Mouse (Mus musculus): Measurements from ENCODE around the gene Ptchd4. TPM values are rescaled to one million over a fixed set of nuclear protein-coding genes. Genes with fewer than 3 reads are reported as not detected.

Ptchd4 gene
- polyA plus RNA-seq, 1 experiment from 2014 or later, result 0.12 TPM

GRCm38 (mm10) chr17:42427961-42428360, 112.2 kb downstream of the Ptchd4 start:
- H3K4me2 ChIP-seq (ENCODE audit: low read length), result no peak overlapping the region
- 70% methylated on average over 1 of the region's 1 CpGs for WGBS
- H3K27ac ChIP-seq (replicated peaks in 1 of 2; ENCODE audit: control insufficient read depth in 1 of 2, insufficient read depth in 1 of 2, low read depth in 2 of 2, low read length in 2 of 2), result no peak overlapping the region
- no peaks in the 10 kb centered on the region for H3K9me3 ChIP-seq (ENCODE audit: control insufficient read depth, low read length)
- no peak overlapping the region for H3K9ac ChIP-seq (ENCODE audit: low read length)
- no peak overlapping the region for H3K4me3 ChIP-seq (ENCODE audit: control insufficient read depth in 1 of 2, insufficient read depth in 1 of 2, low read depth in 1 of 2, low read length in 2 of 2)
- no peaks in the 10 kb centered on the region for H3K36me3 ChIP-seq (ENCODE audit: control insufficient read depth, insufficient read depth, low read length)
- no peak for ATAC-seq (ENCODE audit: insufficient number of reproducible peaks, insufficient read depth, low FRiP score, low read depth)
- no peaks in the 10 kb centered on the region for H3K4me1 ChIP-seq (ENCODE audit: control insufficient read depth in 2 of 2, insufficient read depth in 2 of 2, low read length in 2 of 2)
- no peaks in the 10 kb centered on the region for H3K27me3 ChIP-seq (ENCODE audit: control insufficient read depth, insufficient read depth, low read length)

- Histone ChIP-seq H3K9ac (ENCODE audit: low read length) (no peak overlapping the region), H3K4me1 (ENCODE audit: control insufficient read depth in 2 of 2, insufficient read depth in 2 of 2, low read length in 2 of 2) (no peaks in the 10 kb centered on the region), H3K9me3 (ENCODE audit: control insufficient read depth, low read length) (no peaks in the 10 kb centered on the region), H3K27ac (replicated peaks in 1 of 2; ENCODE audit: control insufficient read depth in 1 of 2, insufficient read depth in 1 of 2, low read depth in 2 of 2, low read length in 2 of 2) (no peak overlapping the region), H3K4me2 (ENCODE audit: low read length) (no peak overlapping the region), H3K27me3 (ENCODE audit: control insufficient read depth, insufficient read depth, low read length) (no peaks in the 10 kb centered on the region), H3K4me3 (ENCODE audit: control insufficient read depth in 1 of 2, insufficient read depth in 1 of 2, low read depth in 1 of 2, low read length in 2 of 2) (no peak overlapping the region), H3K36me3 (ENCODE audit: control insufficient read depth, insufficient read depth, low read length) (no peaks in the 10 kb centered on the region)
- ATAC-seq (ENCODE audit: insufficient number of reproducible peaks, insufficient read depth, low FRiP score, low read depth), result no peak
- 83% methylated on average over 2 of the region's 2 CpGs for WGBS
These were observed 114.6 kb downstream of the Ptchd4 start for GRCm38 (mm10) chr17:42430380-42430779.

GRCm38 (mm10) chr17:42452235-42452634, 136.5 kb downstream of the Ptchd4 start:
- no peak overlapping the region for H3K4me2 ChIP-seq (ENCODE audit: low read length)
- no peak overlapping the region for H3K9ac ChIP-seq (ENCODE audit: low read length)
- H3K36me3 ChIP-seq (ENCODE audit: control insufficient read depth, insufficient read depth, low read length), result no peaks in the 10 kb centered on the region
- no peak overlapping the region for H3K4me3 ChIP-seq (ENCODE audit: control insufficient read depth in 1 of 2, insufficient read depth in 1 of 2, low read depth in 1 of 2, low read length in 2 of 2)
- 76% methylated on average over 2 of the region's 2 CpGs for WGBS
- ATAC-seq (ENCODE audit: insufficient number of reproducible peaks, insufficient read depth, low FRiP score, low read depth), result no peak
- H3K27ac ChIP-seq (replicated peaks in 1 of 2; ENCODE audit: control insufficient read depth in 1 of 2, insufficient read depth in 1 of 2, low read depth in 2 of 2, low read length in 2 of 2), result no peak overlapping the region
- no peaks in the 10 kb centered on the region for H3K9me3 ChIP-seq (ENCODE audit: control insufficient read depth, low read length)
- H3K27me3 ChIP-seq (ENCODE audit: control insufficient read depth, insufficient read depth, low read length), result no peaks in the 10 kb centered on the region
- no peaks in the 10 kb centered on the region for H3K4me1 ChIP-seq (ENCODE audit: control insufficient read depth in 2 of 2, insufficient read depth in 2 of 2, low read length in 2 of 2)

GRCm38 (mm10) chr17:42456441-42456840, 140.7 kb downstream of the Ptchd4 start:
- H3K9ac ChIP-seq (ENCODE audit: low read length), result no peak overlapping the region
- 67% methylated on average over 2 of the region's 2 CpGs for WGBS
- no peak overlapping the region for H3K4me2 ChIP-seq (ENCODE audit: low read length)
- H3K4me3 ChIP-seq (ENCODE audit: control insufficient read depth in 1 of 2, insufficient read depth in 1 of 2, low read depth in 1 of 2, low read length in 2 of 2), result no peak overlapping the region
- H3K27ac ChIP-seq (replicated peaks in 1 of 2; ENCODE audit: control insufficient read depth in 1 of 2, insufficient read depth in 1 of 2, low read depth in 2 of 2, low read length in 2 of 2), result no peak overlapping the region
- no peak for ATAC-seq (ENCODE audit: insufficient number of reproducible peaks, insufficient read depth, low FRiP score, low read depth)
- H3K4me1 ChIP-seq (ENCODE audit: control insufficient read depth in 2 of 2, insufficient read depth in 2 of 2, low read length in 2 of 2), result no peaks in the 10 kb centered on the region
- no peaks in the 10 kb centered on the region for H3K27me3 ChIP-seq (ENCODE audit: control insufficient read depth, insufficient read depth, low read length)
- H3K36me3 ChIP-seq (ENCODE audit: control insufficient read depth, insufficient read depth, low read length), result no peaks in the 10 kb centered on the region
- no peaks in the 10 kb centered on the region for H3K9me3 ChIP-seq (ENCODE audit: control insufficient read depth, low read length)

- H3K9ac ChIP-seq (ENCODE audit: low read length), result no peak overlapping the region
- no peaks in the 10 kb centered on the region for H3K36me3 ChIP-seq (ENCODE audit: control insufficient read depth, insufficient read depth, low read length)
- H3K4me2 ChIP-seq (ENCODE audit: low read length), result no peak overlapping the region
- no peaks in the 10 kb centered on the region for H3K9me3 ChIP-seq (ENCODE audit: control insufficient read depth, low read length)
- ATAC-seq (ENCODE audit: insufficient number of reproducible peaks, insufficient read depth, low FRiP score, low read depth), result no peak
- H3K27me3 ChIP-seq (ENCODE audit: control insufficient read depth, insufficient read depth, low read length), result no peaks in the 10 kb centered on the region
- no peak overlapping the region for H3K27ac ChIP-seq (replicated peaks in 1 of 2; ENCODE audit: control insufficient read depth in 1 of 2, insufficient read depth in 1 of 2, low read depth in 2 of 2, low read length in 2 of 2)
- H3K4me1 ChIP-seq (ENCODE audit: control insufficient read depth in 2 of 2, insufficient read depth in 2 of 2, low read length in 2 of 2), result no peaks in the 10 kb centered on the region
- H3K4me3 ChIP-seq (ENCODE audit: control insufficient read depth in 1 of 2, insufficient read depth in 1 of 2, low read depth in 1 of 2, low read length in 2 of 2), result no peak overlapping the region
These were observed 147.0 kb downstream of the Ptchd4 start for GRCm38 (mm10) chr17:42462726-42463125.

GRCm38 (mm10) chr17:42480173-42480991, 164.6 kb downstream of the Ptchd4 start:
- no peaks in the 10 kb centered on the region for H3K27me3 ChIP-seq (ENCODE audit: control insufficient read depth, insufficient read depth, low read length)
- no peak overlapping the region for H3K4me3 ChIP-seq (ENCODE audit: control insufficient read depth in 1 of 2, insufficient read depth in 1 of 2, low read depth in 1 of 2, low read length in 2 of 2)
- no peaks in the 10 kb centered on the region for H3K4me1 ChIP-seq (ENCODE audit: control insufficient read depth in 2 of 2, insufficient read depth in 2 of 2, low read length in 2 of 2)
- H3K27ac ChIP-seq (replicated peaks in 1 of 2; ENCODE audit: control insufficient read depth in 1 of 2, insufficient read depth in 1 of 2, low read depth in 2 of 2, low read length in 2 of 2), result no peak overlapping the region
- no peak overlapping the region for H3K4me2 ChIP-seq (ENCODE audit: low read length)
- H3K36me3 ChIP-seq (ENCODE audit: control insufficient read depth, insufficient read depth, low read length), result no peaks in the 10 kb centered on the region
- H3K9me3 ChIP-seq (ENCODE audit: control insufficient read depth, low read length), result no peaks in the 10 kb centered on the region
- WGBS, result 79% methylated on average over 5 of the region's 5 CpGs
- H3K9ac ChIP-seq (ENCODE audit: low read length), result no peak overlapping the region
- ATAC-seq (ENCODE audit: insufficient number of reproducible peaks, insufficient read depth, low FRiP score, low read depth), result no peak

- Histone ChIP-seq H3K27me3 (ENCODE audit: control insufficient read depth, insufficient read depth, low read length) (no peaks in the 10 kb centered on the region), H3K9me3 (ENCODE audit: control insufficient read depth, low read length) (no peaks in the 10 kb centered on the region), H3K36me3 (ENCODE audit: control insufficient read depth, insufficient read depth, low read length) (no peaks in the 10 kb centered on the region), H3K4me3 (ENCODE audit: control insufficient read depth in 1 of 2, insufficient read depth in 1 of 2, low read depth in 1 of 2, low read length in 2 of 2) (no peak overlapping the region), H3K27ac (replicated peaks in 1 of 2; ENCODE audit: control insufficient read depth in 1 of 2, insufficient read depth in 1 of 2, low read depth in 2 of 2, low read length in 2 of 2) (no peak overlapping the region), H3K4me1 (ENCODE audit: control insufficient read depth in 2 of 2, insufficient read depth in 2 of 2, low read length in 2 of 2) (no peaks in the 10 kb centered on the region), H3K9ac (ENCODE audit: low read length) (no peak overlapping the region), H3K4me2 (ENCODE audit: low read length) (no peak overlapping the region)
- ATAC-seq (ENCODE audit: insufficient number of reproducible peaks, insufficient read depth, low FRiP score, low read depth), result no peak
- 64% methylated on average over 9 of the region's 9 CpGs for WGBS
These were observed 193.9 kb downstream of the Ptchd4 start for GRCm38 (mm10) chr17:42509356-42510262.
